Mouse (Mus musculus): ENCODE results near the gene Orc5. TPM values are rescaled to one million over a fixed set of nuclear protein-coding genes. Genes with fewer than 3 reads are reported as not detected.

Orc5 gene
- polyA plus RNA-seq (2012): 1.3 and 1.7 TPM in 2 replicates

GRCm38 (mm10) chr5:22550033-22550551 is at the start of gene Orc5:
Gene Orc5 (minus strand): TSS chr5:22550429.

Other genes with a start within 250 kb of the Orc5 start
- gene Reln, start 205.7 kb downstream of the Orc5 start, polyA plus RNA-seq (2012): 0.02 and 0.26 TPM in 2 replicates
- not detected in 2 replicates for gene Lhfpl3, start 195.6 kb upstream of the Orc5 start, polyA plus RNA-seq (2012)